Mouse (Mus musculus) hindlimb bud, embryonic 11.5 days (tissue): ENCODE measurements around the gene Rtp3.
A peak's percentile ranks its signal among the peaks of the same experiment; 100 is the strongest.

Experiments used
- DNase-seq: peaks from one replicate; pipeline ENCODE4 v3.0.0-alpha.2; 2012; ENCODE audit warnings: low read depth, low spot score; ENCODE audit errors: extremely low spot score

Gene Rtp3

GRCm38 (mm10) chr9:110990204-110990603, at the start of gene Rtp3:
Gene Rtp3, minus strand, starts transcription at chr9:110990583.
- no peak for DNase-seq

DNA sequence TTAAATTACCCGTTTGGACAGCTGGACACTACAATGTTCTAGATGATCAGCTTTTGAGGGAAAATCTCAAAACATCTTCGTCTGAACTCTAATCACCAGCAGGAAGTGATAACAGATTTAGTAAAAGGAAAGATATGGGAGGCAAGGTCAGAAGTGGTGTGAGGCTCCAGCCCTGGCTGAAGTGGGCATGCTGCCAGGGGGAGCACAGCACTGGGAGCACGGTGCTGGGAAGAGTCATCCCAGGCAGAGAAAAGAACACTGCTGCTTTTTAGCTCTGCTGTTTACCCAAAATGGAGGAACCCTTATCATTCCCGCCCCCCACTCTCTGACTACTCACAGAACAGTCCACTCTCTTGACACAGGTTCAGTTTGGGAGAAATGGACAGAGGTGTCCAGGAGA, 49.6 kb upstream of the Rtp3 start:
- DNase-seq: no peak

GRCm38 (mm10) chr9:111033717-111034116, 43.3 kb upstream of the Rtp3 start:
- DNase-seq: no peak

DNA sequence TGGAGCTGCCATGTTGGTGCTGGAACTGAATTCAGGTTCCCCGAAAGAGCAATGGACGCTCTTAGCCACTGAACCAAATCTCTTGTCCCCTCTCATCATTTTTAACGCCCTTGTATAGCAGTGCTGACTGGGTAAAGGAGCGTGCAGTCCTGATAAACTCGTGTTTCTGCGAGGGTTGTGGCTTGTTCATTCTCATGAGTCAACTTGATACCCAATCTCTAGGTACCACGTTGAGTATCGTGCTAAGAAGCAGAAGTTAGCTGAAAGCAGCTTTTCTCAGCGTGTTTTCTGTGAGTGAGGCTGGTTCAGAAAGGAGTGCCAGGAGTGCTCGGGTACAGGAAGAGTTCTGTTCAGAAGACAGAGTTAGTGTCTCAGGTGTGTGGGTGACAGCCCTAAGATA, 36.4 kb upstream of the Rtp3 start:
- no peak for DNase-seq

DNA sequence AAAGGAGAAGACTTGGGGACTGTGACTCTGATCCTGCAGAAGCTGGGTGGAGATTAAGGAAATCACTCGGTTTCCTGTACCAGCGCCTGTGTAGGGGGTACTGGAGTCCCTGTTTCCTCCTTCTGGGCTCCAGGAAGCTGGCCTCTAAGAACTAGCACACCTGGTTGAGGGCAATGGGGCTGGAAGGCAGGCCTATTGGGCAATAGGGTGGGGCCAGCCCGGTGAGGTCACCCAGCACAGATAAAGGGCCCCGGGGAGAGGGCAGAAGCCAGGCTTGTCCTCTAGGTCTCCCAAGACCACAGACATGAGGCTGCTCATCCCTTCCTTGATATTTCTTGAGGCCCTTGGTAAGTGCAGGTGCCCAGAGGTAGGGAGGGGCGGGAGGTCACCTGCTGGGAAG, 28.6 kb upstream of the Rtp3 start, which contains the start of gene Ltf:
TSS of gene Ltf (plus strand) at position 250 of the 400 bp plus-strand sequence.
- DNase-seq: no peak

DNA sequence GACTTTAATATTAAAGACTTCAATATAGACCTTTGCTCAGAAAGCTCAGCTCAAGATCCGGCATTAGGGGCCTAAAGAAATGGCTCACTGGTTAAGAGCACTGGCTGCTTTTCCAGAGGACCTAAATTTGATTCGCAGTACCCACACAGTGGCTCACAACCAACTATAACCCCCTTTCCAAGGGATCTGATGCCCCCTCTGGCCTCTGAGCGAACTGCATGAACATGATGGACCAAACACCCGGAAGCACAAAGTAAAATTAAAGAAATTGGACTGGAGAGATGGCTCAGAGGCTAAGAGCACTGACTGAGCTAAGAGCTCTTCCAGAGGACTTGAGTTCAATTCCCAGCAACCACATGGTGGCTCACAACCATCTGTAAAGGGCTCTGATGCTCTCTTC, 25.3 kb upstream of the Rtp3 start:
- DNase-seq: no peak

GRCm38 (mm10) chr9:111012041-111012440, 21.7 kb upstream of the Rtp3 start:
- DNase-seq: no peak

GRCm38 (mm10) chr9:111011550-111011949, 21.2 kb upstream of the Rtp3 start:
- DNase-seq: no peak

DNA sequence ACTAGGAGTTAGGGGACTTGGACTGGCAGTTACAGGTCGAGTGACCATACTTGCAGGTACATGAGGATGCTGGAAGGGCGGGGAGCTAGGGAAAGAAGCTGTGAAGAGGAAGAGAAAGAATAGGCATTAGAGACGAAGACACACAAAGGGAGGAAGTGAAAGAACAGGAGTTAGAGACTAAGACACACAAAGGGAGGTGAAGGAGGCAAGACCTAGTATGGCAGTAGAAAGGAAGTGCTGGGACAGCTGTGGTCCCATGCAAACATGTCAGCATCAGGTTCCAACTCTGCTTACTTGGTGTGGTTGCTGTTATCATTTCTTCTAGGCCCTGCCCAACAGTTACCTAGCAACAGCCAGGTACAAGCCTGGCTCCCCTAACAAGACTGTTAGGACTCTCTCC, 19.4 kb upstream of the Rtp3 start:
- no peak for DNase-seq

GRCm38 (mm10) chr9:111006544-111006943, 16.2 kb upstream of the Rtp3 start:
- no peak for DNase-seq

DNA sequence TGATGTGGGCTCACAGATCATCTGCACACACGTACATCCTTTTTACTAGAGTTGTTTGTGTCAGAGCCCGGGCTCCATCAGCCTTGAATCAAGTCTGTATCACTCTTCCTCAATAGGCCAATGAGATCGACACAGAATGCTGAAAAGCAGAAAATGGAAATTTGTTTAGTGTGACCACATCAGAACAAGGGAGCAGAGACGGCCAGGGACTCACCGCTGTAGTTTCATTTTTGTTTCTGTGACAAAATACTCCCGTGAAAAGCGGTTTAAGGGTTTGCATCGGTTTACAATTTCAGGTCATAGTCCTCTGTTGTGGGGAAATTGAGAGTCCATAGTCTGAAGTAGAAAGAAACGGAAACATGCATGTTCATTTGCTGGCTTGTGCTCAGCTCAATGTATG, 12.9 kb upstream of the Rtp3 start:
- DNase-seq: no peak

DNA sequence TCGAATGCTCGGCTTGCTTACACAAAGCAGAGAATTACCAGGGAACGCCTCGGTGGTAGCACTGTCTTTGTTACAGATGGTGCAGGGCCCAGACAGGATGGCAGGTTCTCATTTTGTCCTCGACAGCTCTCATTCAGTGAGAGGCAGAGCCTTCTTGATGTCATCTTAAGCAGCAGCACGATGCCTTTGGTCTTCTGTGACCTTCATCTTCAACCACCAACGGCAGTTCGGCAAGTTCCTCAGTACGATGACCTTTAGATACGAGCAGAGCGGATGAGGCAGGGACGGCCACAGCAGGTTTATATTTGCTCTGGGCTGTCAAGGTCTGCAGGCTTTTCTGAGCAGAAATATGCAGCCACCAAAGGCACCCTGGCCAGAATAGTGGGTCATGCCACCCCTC, 11.2 kb upstream of the Rtp3 start:
- DNase-seq: no peak

DNA sequence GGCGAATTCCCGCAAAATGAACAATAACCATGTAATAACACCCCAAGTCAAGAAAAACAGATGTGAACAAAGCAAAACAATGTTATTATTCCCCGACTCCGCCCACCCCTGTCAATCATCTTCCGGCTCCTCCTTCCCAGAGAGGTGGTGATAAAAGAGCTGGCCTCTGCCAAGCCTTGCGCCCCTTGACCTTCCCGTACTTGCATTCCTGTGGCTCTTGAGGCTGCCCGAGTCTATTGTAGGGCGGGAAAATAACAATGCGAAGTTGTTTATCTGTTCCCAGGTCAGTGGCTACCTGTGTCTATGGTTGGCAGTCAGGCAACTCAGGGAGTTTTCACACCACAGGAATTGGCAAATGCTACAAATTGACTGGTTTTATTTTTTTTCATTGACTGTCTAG, 9.5 kb upstream of the Rtp3 start:
- no peak for DNase-seq

DNA sequence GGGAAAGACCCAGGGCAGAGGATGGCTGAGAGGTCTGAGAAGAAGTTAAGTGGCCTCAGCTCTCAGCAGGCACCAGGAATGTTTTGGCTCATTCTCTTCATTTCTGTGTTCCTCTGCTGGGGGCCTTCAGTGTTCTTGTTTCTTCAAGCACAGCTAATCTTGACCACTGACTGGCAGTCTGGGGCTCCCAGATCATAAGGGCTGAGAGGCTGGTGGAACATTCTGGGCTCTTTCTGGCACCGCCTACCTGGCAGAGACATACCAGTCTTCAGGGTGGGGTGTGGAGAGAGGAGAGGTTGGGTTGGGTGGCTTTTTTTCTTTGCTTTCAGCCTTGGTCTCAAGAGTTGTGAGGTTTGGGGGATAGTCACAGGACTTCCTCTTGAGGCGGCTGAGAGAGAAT, 8.7 kb upstream of the Rtp3 start:
- no peak for DNase-seq

DNA sequence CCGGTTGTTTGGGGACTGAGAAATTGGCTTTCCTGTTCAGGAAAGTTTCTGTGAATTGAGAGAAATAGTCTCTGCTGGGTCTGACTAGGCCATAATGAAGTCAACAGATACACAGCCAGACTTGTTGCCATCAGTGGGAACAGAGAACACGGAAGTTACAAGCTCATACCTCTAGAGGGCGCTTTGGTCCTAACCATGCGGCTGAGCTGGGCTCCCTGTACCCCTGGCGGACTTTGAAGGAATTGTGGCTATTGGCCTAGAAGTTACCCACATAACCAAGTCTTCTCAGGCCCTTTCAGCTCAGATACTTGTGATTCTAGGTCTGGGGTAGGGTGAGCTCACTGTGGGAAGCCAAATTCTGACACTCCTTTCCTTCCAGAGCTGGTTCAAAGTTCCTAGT, 6.9 kb upstream of the Rtp3 start:
- peak; percentile 73 for DNase-seq

GRCm38 (mm10) chr9:110994716-110995172, 4.4 kb upstream of the Rtp3 start:
- no peak for DNase-seq

GRCm38 (mm10) chr9:110993281-110993709, 2.9 kb upstream of the Rtp3 start:
- no peak for DNase-seq

GRCm38 (mm10) chr9:110989543-110989942, 840 bp downstream of the Rtp3 start:
- DNase-seq: no peak

DNA sequence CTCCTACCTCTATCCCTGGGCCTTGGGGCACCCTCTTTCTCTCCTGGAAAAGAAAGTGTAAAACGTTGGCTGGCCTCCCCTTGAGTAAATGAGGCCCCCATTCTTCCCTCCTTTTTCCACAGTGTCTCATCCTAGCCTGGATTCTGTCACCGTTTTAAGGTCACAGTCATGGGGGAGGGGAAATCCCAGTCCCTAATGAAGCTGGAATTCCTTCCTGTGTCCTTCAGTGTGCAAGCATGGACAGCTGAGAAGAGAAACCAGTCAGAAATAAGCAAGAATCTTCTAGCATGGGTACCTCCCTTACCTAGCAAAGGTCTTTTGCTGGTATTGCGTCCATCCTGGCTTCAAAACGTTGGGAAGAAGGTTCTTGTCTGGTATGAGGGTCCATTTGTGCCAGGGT, 1.2 kb downstream of the Rtp3 start:
- DNase-seq: no peak

DNA sequence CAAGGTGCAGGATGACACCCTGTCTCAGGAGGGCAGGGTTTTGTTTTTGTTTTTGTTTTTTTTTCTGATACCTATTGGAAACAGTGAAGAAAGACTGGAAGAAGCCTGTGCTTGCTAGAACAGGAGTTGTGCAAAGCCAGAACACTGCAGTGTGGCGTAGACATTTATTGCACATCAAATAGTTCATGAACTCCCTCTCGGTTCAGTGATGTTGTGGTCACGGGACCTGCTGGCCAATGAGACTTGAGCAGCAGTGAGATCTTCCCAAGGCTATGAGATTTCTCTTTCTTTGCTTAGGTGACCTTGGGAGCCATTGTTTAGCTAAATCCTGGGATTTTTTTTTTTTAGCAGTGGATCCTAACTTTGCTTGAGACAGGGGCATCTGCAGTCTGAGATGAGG, 2.3 kb downstream of the Rtp3 start:
- DNase-seq: no peak

DNA sequence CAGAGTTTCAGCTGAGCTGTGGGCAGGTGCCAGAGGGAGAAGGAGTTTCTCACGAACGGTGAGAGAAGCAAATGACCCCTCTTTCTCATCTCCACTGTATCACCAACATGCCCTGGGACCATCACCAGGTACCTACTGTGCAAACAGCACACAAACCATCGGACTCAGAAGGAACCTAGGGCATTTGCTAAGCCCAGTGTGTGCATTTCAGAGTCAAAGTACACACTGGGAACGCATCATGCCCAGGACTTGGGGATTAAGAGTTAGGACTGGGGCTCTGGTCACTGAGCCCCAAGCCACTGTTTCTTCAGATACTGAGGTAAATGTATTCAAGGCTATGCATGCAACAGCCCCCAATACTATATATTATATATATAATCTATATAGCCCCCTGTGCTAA, 3.1 kb downstream of the Rtp3 start:
- no peak for DNase-seq

DNA sequence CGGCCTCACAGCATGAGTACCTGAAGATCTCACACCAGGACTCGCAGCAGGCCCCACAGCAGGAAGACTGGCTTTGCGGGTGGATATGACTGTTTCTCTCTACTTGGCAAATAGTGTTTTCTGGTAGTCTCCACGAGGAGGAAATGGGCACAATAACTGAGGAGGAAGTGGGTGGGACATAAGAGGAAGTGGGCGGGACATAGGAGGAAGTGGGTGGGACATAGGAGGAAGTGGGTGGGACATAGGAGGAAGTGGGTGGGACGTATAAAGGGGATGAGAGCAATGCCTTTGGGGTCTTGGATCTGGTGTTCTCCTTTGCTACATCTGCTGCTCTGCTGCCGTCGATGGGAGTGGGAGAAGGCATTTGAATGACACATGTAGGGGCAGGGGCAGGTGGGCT, 4.4 kb downstream of the Rtp3 start:
- DNase-seq: no peak

GRCm38 (mm10) chr9:110985541-110985940, 4.8 kb downstream of the Rtp3 start:
- no peak for DNase-seq

DNA sequence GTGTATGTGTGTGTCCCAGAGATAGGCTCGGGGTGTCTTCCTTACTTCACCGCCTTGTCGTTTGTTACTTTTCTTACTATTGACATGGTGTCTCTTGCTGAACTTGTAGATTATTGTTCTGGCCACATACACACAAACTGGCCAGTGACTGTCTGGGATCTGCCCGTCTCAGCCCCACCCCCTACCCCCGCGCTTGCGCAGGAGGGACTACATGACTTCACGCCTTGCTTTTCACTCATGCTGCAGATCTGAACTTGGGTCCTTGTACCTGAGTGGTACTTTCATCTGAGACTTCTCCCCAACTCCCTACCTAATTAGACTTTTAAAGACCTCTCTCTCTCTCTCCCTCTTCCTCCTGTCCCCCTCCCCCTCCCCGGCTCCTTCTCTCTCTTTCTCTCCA, 6.3 kb downstream of the Rtp3 start:
- DNase-seq: no peak
